Mouse (Mus musculus) ovary, postnatal 10 days (tissue): ENCODE measurements around the gene Hlcs.

ENCODE experiments used
- DNase-seq: peaks from one replicate; pipeline ENCODE4 v3.0.0; 2022; ENCODE audit warnings: low spot score

The Hlcs gene

GRCm38 (mm10) chr16:94162000-94162399 lies 151.4 kb downstream of the Hlcs start:
- no peak for DNase-seq

- no peak for DNase-seq
Observed at GRCm38 (mm10) chr16:94157819-94158218, 155.6 kb downstream of the Hlcs start.

DNA sequence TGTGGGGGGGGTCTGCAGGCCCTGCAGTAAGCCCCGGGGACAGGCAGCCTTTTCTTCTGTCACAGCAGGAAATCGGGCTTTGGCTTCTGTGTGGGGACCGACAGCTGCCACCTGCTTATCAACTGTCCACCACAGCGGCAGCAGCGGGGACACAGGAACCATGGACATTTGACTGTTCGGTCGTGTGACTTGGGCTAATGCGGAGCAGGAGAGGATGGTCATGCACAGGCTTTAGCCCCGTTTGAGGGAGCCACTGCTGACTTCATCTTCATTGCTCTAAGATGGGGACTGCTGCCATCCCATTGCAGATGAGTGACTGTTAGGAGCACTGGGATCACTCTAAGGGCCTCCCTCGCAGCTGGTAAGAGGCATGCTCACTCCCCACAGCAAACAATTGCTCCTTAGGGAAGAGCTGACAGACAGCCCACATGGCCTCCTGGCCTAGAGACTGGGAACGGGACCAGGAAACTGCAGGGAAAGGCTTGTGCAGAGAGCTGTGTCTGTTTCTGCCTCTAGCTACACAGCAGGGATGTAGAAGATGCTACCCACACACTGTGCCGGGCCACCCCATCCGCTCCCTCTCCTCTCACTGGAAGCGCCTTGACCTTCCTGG lies 158.2 kb downstream of the Hlcs start:
- no peak for DNase-seq

- no peak for DNase-seq
Observed at GRCm38 (mm10) chr16:94150125-94151103, 163.0 kb downstream of the Hlcs start.

- no peak for DNase-seq
Observed at GRCm38 (mm10) chr16:94148139-94148538, 165.2 kb downstream of the Hlcs start.

- no peak for DNase-seq
Observed at GRCm38 (mm10) chr16:94143325-94143724, 170.0 kb downstream of the Hlcs start.

DNA sequence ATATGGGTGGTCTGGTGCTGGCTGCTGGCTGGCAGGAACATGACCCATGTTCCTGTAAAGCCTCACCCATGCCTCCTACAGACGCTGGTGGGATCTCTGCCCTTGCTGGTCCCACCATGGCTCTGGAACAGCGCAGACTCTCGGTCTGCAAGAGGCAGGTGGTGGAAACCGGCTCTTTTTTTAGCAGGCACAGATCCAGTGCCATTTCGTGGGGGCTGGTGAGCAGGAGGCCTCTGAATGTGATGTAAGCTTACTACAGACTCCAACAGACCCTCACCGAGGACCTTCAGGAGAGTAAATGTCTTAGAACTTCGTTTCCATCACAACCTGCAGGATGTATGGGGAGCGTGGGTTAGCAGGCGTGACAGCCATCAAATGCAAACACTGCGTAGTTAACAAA lies 172.6 kb downstream of the Hlcs start:
- no peak for DNase-seq

GRCm38 (mm10) chr16:94134218-94134617 lies 179.2 kb downstream of the Hlcs start:
- DNase-seq = no peak

- no peak for DNase-seq
Observed at GRCm38 (mm10) chr16:94128236-94128835, 185.0 kb downstream of the Hlcs start.

GRCm38 (mm10) chr16:94126200-94126599 lies 187.2 kb downstream of the Hlcs start:
- DNase-seq = no peak

GRCm38 (mm10) chr16:94125172-94125981 lies 188.0 kb downstream of the Hlcs start:
- DNase-seq = no peak

DNA sequence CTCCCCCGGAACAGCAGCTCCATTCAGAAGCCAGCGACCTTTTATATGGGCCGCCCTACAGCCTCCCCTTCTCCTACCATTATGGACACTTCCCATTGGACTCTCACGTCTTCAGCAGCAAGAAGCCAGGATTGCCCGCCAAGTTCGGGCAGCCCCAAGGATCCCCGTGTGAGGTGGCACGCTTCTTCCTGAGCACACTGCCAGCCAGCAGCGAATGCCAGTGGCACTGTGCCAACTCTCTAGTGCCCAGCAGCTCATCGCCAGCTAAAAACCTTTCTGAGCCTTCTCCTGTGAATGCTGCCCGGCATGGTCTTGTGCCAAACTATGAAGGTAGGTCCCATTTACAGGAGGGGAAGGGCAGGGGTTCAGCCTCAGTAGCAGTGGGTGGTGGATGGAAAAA lies 190.1 kb downstream of the Hlcs start:
- DNase-seq = no peak

DNA sequence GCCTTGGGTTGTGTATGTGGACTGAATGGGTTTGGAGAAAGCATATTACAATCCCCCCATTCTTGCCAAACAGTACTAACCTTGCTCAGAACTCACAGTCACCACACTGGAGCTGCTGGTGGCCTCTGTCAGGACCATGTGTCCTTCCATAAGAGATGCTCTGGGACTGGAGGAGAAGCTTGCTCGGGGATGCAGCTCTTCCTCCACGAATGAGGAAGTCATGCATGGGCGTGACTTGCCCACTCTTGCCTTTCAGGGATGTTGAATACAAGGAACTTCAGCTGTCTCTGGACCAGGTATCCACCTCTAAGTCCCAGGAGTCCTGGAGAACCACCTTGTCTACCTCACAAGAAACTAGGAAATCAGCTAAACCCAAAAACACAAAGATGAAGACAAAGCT lies 191.0 kb downstream of the Hlcs start:
- DNase-seq = no peak

DNA sequence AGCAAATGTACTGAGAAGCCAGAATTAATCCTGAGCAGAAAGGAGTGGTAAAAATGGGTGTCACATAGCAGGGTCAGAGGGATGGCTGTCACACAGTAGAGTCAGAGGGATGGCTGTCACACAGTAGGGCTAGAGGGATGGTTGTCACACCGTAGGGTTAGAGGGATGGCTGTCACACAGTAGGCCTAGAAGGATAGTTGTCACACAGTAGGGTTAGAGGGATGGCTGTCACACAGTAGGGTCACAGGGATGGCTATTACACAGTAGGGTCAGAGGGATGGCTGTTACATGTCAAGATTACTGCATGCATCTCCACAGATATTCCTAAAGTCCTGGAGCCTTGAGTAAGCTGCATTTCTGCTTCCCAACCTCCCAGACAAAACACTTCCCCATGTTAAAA lies 195.0 kb downstream of the Hlcs start:
- no peak for DNase-seq

GRCm38 (mm10) chr16:94117333-94117732 lies 196.0 kb downstream of the Hlcs start:
- no peak for DNase-seq

DNA sequence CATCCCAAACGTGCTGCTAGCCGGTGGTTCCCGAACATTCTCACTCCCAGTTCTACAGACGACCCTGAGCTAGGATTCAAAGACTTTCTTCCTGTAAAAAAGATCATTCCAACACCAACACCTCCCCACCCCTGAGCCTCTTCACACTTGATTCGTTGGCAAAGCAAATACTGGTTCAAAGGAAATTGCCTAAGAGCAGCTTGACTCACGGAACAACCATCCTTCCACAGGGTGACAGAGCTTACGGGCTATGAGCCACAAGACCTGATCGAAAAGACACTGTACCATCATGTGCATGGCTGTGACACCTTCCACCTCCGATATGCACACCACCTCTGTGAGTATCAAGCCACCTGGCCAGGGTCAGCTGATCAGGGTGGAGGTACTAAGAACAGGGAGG lies 198.7 kb downstream of the Hlcs start:
- DNase-seq = no peak

DNA sequence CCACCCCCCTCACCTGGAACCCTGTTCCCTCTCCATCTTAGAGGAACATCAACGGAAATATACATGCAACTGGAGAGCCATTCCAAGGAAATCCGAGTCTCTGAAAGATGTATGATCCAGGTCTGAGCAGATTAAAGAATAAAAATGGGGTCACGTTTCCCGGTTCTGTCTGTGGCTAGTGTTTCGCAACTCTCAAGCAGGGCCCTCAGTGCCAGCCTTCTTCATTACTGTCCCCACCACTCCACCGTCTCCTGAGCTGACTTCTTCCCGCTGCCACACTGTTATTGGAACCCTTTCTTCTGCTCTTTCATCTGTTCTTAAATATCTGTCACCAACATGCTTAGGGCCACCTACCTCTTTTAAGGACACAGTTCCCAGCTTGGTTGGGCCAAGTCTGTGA lies 200.2 kb downstream of the Hlcs start:
- DNase-seq = no peak

DNA sequence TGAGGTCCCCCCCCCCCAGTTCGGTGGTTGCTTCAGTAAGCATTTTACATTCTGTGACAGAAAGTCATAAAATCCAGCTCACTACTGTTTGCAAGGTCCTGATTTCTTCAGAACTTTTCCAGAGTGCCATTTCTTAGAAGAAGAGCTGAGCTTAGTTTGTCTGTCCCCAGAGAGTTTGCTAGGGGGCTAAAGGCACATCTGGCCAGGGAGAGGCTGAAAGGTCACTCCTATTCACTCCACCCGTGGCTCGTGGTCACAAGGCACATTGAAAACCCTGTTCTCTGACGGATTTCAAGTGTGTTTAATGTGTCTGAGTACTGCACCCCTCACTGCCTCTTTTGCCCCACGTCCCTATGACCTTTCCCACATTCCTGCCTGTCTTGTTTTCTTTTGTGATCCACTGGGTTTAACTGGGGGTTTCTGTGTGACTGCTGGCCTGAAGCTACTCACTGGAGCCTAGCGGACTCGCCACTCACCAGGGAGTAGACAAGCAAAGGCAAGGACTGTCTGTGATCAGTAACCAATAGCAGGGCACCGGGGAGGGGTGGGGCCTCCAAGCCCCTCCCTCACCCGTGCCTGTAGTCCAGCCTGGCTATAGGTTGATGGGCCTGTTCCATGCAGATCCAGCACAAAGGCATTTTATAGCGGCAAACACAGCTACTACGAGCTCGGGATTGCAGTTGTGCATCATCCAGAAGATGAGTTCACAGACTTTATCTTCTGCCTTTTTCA lies 215.5 kb downstream of the Hlcs start:
- DNase-seq = no peak

GRCm38 (mm10) chr16:94096479-94096878 lies 216.9 kb downstream of the Hlcs start:
- DNase-seq = no peak

GRCm38 (mm10) chr16:94095109-94095822 lies 218.1 kb downstream of the Hlcs start:
- DNase-seq = no peak
